Mouse (Mus musculus) liver, embryonic 14.5 days (tissue): Measurements from ENCODE around the gene Myo18a.

ENCODE experiments used
- CTCF ChIP-seq: IDR thresholded peaks from 2 replicates; pipeline ENCODE4 v1.5.1; 2016; ENCODE audit warnings: antibody characterized with exemption, low read depth, control low read depth
- EP300 ChIP-seq: IDR thresholded peaks from 2 replicates; pipeline ENCODE4 v1.6.1; 2016; ENCODE audit warnings: antibody characterized with exemption, low read depth

- no peak for TF ChIP-seq CTCF
- no peak for TF ChIP-seq EP300
Measured at GRCm38 (mm10) chr11:77892883-77893282, 129.8 kb downstream of the Myo18a start.
